Mouse (Mus musculus) forebrain, embryonic 12.5 days (tissue): Measurements from ENCODE around the gene Tead2. TPM values are rescaled to one million over a fixed set of nuclear protein-coding genes. Genes with fewer than 3 reads are reported as not detected.

ENCODE experiments used
- ATAC-seq: fragments of 200-750 bp; cut with Nextera tagmentation; 2 replicates; pipeline ENCODE4 v1.8.0; 2017; ENCODE audit warnings: moderate TSS enrichment; ENCODE audit not compliant: low FRiP score
- H3K27ac ChIP-seq: fragments of 300-500 bp; sonication (generic); 2 replicates; pipeline ENCODE4 v1.5.1; 2016; ENCODE audit warnings: mild to moderate bottlenecking
- H3K27me3 ChIP-seq: fragments of 300-500 bp; sonication (generic); 2 replicates; pipeline ENCODE4 v1.6.1; 2016; ENCODE audit warnings: mild to moderate bottlenecking
- H3K36me3 ChIP-seq: fragments of 300-500 bp; sonication (generic); replicated peaks from 2 replicates; pipeline ENCODE4 v1.6.1; 2016; ENCODE audit warnings: mild to moderate bottlenecking
- H3K4me1 ChIP-seq: fragments of 300-500 bp; sonication (generic); 2 replicates; pipeline ENCODE4 v1.6.1; 2016
- H3K4me2 ChIP-seq: fragments of 300-500 bp; sonication (generic); 2 replicates; pipeline ENCODE4 v1.6.1; 2016; ENCODE audit warnings: mild to moderate bottlenecking, moderate library complexity
- H3K4me3 ChIP-seq: fragments of 300-500 bp; sonication (generic); replicated peaks from 2 replicates; pipeline ENCODE4 v1.5.1; 2016; ENCODE audit warnings: mild to moderate bottlenecking
- H3K9ac ChIP-seq: fragments of 300-500 bp; sonication (generic); 2 replicates; pipeline ENCODE4 v1.6.1; 2016; ENCODE audit warnings: mild to moderate bottlenecking
- H3K9me3 ChIP-seq: fragments of 300-500 bp; sonication (generic); 2 replicates; pipeline ENCODE4 v1.6.1; 2016
- WGBS: fragments of 180-500 bp; shearing (Covaris S2); methylation state at CpG from one replicate; pipeline ENCODE4 v1.1.7; 2016; 5-methylcytosine and 5-hydroxymethylcytosine counted together
- polyA plus RNA-seq: library from polyadenylated mRNA; unstranded; fragments of >200 nt; fragmentation: Nextera tagmentation; extraction: Ambion mirVana; gene quantifications from 2 replicates; pipeline ENCODE4 v1.2.1, GENCODE M21; 2016

The Tead2 gene
- polyA plus RNA-seq, 1 experiment from 2014 or later, result 256 TPM

DNA sequence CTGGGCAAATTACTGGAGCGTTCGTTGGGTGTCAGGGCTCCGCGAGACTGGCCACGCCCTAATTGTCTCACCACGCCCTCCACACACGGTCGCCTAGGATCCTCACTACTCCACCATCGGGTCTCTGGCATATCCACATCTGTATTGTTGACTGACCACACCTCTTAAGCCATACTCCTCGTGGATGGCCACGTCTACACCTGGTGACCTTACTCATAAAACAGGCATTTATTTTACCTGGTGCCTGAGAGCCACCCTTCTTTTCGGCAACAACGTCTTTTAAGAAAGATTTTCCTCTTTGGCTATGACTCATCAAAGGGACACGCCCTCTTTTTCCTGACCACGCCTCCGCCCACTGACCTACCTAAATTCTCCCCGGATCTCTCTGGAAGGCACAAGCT, 3.7 kb upstream of the Tead2 start, which contains the start of gene Dkkl1:
TSS of gene Dkkl1 (minus strand) at position 297 of the 401 bp plus-strand sequence.
- 0 out of 2 replicates have a peak within 1 kb of the TSS, but pooled peaks have one; percentile 5 for H3K4me3 ChIP-seq
- H3K27ac ChIP-seq, result no peak within 1 kb of the TSS
- H3K9ac ChIP-seq, result no peak within 1 kb of the TSS
- H3K4me1 ChIP-seq, result peaks cover 11% of the 10 kb centered on the region
- WGBS, result 6% methylated on average over 17 of the region's 17 CpGs
- no peaks in the 10 kb centered on the region for H3K36me3 ChIP-seq
- H3K9me3 ChIP-seq, result 0 out of 2 replicates have a peak, but pooled peaks cover 7% of the 10 kb centered on the region
- peaks cover 39% of the 10 kb centered on the region for H3K27me3 ChIP-seq
- ATAC-seq, result no peak
- H3K4me2 ChIP-seq, result peak within 1 kb of the TSS; percentile 31

DNA sequence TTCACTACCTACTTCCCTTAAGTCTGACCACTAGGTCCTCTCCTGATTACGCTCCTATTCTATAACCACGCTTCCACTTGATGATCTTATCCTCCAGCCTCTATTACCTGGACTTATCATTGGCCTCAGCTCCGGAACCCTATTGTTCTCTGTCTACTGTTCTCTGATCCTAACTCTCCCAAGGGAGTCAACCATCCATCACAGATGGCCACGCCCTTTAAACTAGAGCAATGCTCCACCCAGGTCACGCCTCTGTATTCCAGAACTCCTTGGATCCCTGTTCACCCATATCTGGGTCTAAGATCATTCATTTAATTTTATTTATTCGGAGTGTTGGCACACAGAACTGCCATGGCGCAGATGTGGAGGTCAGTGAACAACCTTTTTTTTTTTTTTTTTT, 3.2 kb upstream of the Tead2 start:
- Histone ChIP-seq H3K36me3 (no peaks in the 10 kb centered on the region; the same call in 1 of the 2 replicates), H3K9ac (no peak overlapping the region), H3K27ac (no peak overlapping the region), H3K27me3 (peaks cover 39% of the 10 kb centered on the region), H3K4me2 (no peak overlapping the region), H3K4me3 (no peak overlapping the region), H3K9me3 (0 out of 2 replicates have a peak, but pooled peaks cover 7% of the 10 kb centered on the region), H3K4me1 (peaks cover 16% of the 10 kb centered on the region)
- no peak for ATAC-seq
- WGBS, result 85% methylated on average over 7 of the region's 7 CpGs

DNA sequence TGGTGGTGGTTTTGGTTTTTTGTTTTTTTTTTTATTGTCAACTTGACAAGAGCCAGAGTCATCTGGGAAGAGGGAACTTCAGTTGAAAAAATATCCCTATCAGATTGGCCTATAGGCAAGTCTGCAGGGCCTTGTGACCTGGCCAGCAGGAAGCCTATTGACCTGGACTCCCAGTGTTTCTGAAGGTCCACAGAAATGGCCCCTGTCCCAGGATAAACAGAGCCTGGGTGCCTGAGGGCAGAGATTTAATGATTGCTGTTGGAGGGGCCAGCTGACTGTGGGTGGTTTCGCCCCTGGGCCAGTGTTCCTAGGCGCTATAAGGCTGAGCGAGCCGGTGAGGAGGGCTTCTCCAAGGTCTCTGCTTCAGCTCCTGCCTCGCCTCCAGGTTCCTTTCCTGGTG, 1.8 kb upstream of the Tead2 start:
- Histone ChIP-seq H3K4me3 (no peak overlapping the region), H3K4me2 (no peak overlapping the region), H3K9ac (no peak overlapping the region), H3K36me3 (peaks cover 11% of the 10 kb centered on the region), H3K4me1 (peaks cover 29% of the 10 kb centered on the region), H3K9me3 (no peaks in the 10 kb centered on the region), H3K27ac (no peak overlapping the region), H3K27me3 (peaks cover 37% of the 10 kb centered on the region)
- ATAC-seq, result no peak
- WGBS, result 66% methylated on average over 5 of the region's 5 CpGs

- Histone ChIP-seq H3K4me3 (peak overlapping the region; percentile 76), H3K9me3 (no peaks in the 10 kb centered on the region), H3K36me3 (peaks cover 40% of the 10 kb centered on the region), H3K27ac (peak overlapping the region; percentile 92), H3K9ac (peak overlapping the region; percentile 91), H3K27me3 (peaks cover 8% of the 10 kb centered on the region), H3K4me2 (peak overlapping the region; percentile 72), H3K4me1 (peaks cover 48% of the 10 kb centered on the region)
- WGBS, result under 1% methylated on average over 13 of the region's 13 CpGs
- ATAC-seq, result peak; percentile 88
Observed at GRCm38 (mm10) chr7:45216442-45217183, 1.1 kb downstream of the Tead2 start.

- H3K4me1 ChIP-seq, result peaks cover 41% of the 10 kb centered on the region
- H3K9ac ChIP-seq, result no peak overlapping the region
- H3K4me3 ChIP-seq, result no peak overlapping the region
- H3K27ac ChIP-seq, result no peak overlapping the region
- H3K4me2 ChIP-seq, result no peak overlapping the region
- no peaks in the 10 kb centered on the region for H3K9me3 ChIP-seq
- no peak for ATAC-seq
- 86% methylated on average over 2 of the region's 2 CpGs for WGBS
- no peaks in the 10 kb centered on the region for H3K27me3 ChIP-seq
- H3K36me3 ChIP-seq, result peaks cover 90% of the 10 kb centered on the region
Observed at GRCm38 (mm10) chr7:45221680-45222079, 6.1 kb downstream of the Tead2 start.

DNA sequence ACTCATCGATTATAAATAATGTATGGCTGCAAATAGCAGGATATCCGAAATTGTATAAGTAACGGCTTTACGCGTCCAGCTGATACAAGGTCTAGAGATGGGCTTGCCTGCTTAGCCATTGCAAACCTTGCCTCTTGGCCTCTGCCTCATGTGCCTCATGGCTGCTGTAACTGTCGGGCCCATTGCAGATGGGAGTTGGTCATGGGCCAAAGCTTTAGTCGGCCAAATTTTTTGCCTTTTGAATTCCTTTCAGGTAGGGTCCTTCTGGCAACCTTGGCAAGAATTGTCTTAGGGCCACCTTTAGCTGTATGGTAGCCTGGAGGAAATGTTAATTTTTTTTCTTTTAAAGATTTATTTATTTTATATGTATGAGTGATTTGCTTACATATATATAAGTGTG, 9.3 kb downstream of the Tead2 start:
- no peaks in the 10 kb centered on the region for H3K27me3 ChIP-seq
- H3K4me2 ChIP-seq, result no peak overlapping the region
- WGBS, result 96% methylated on average over 7 of the region's 7 CpGs
- no peak overlapping the region for H3K27ac ChIP-seq
- H3K9me3 ChIP-seq, result no peaks in the 10 kb centered on the region
- H3K9ac ChIP-seq, result no peak overlapping the region
- H3K4me3 ChIP-seq, result no peak overlapping the region
- no peak for ATAC-seq
- H3K4me1 ChIP-seq, result peaks cover 11% of the 10 kb centered on the region; the same call in 1 of the 2 replicates
- H3K36me3 ChIP-seq, result peaks cover 96% of the 10 kb centered on the region

DNA sequence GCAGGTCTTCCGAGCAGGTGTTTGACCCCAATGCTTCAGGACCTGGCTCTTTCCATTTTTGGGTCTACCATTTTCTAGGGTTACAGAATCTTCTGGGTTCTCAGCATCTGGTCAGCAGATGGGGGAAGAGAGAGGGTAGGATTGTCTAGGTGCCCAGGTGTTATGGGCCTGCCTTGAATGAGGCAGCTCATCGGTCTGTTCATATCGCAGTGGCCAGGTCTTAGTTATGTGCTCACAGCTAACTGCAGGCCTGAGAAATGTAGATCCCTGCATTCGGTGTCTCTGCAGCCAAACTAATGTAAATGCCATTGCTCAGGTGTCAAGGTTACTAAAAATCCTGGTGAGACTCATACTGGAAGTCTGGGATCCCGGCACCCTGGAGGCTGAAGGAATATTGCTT, 10.9 kb downstream of the Tead2 start:
- H3K4me2 ChIP-seq, result no peak overlapping the region
- H3K27ac ChIP-seq, result no peak overlapping the region
- no peak for ATAC-seq
- H3K4me3 ChIP-seq, result no peak overlapping the region
- H3K4me1 ChIP-seq, result peaks cover 2% of the 10 kb centered on the region; the same call in 1 of the 2 replicates
- WGBS, result 97% methylated on average over 5 of the region's 5 CpGs
- H3K9me3 ChIP-seq, result no peaks in the 10 kb centered on the region
- H3K27me3 ChIP-seq, result no peaks in the 10 kb centered on the region
- peaks cover 89% of the 10 kb centered on the region for H3K36me3 ChIP-seq
- no peak overlapping the region for H3K9ac ChIP-seq

DNA sequence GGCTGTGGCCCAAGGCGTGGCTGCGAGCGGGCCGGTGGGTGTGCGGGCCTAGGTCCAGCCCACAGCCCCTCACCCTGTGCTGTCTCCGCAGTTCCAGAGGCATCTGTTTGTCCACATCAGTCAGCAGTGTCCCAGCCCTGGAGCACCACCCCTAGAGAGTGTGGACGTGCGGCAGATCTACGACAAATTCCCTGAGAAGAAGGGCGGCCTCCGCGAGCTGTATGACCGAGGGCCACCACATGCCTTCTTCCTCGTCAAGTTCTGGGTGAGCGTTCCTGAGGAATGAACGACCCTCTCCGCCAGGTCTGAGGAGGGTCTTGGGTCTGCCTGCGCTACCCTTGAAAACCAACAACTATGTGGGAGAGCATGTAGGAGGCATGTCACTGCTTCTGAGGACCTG, 13.0 kb downstream of the Tead2 start:
- WGBS, result 94% methylated on average over 18 of the region's 18 CpGs
- peaks cover 86% of the 10 kb centered on the region for H3K36me3 ChIP-seq
- H3K9ac ChIP-seq, result no peak overlapping the region
- H3K4me1 ChIP-seq, result peaks cover 17% of the 10 kb centered on the region
- H3K4me3 ChIP-seq, result no peak overlapping the region
- no peak overlapping the region for H3K27ac ChIP-seq
- H3K9me3 ChIP-seq, result no peaks in the 10 kb centered on the region
- H3K27me3 ChIP-seq, result no peaks in the 10 kb centered on the region; the same call in 1 of the 2 replicates
- no peak for ATAC-seq
- H3K4me2 ChIP-seq, result no peak overlapping the region

GRCm38 (mm10) chr7:45229046-45229445, 13.5 kb downstream of the Tead2 start:
- no peak overlapping the region for H3K4me3 ChIP-seq
- no peak for ATAC-seq
- H3K27ac ChIP-seq, result no peak overlapping the region
- H3K36me3 ChIP-seq, result peaks cover 82% of the 10 kb centered on the region
- no peak overlapping the region for H3K9ac ChIP-seq
- 95% methylated on average over 8 of the region's 8 CpGs for WGBS
- peaks cover under 1% of the 10 kb centered on the region; the same call in 1 of the 2 replicates for H3K27me3 ChIP-seq
- no peaks in the 10 kb centered on the region for H3K9me3 ChIP-seq
- H3K4me2 ChIP-seq, result no peak overlapping the region
- peaks cover 22% of the 10 kb centered on the region for H3K4me1 ChIP-seq

DNA sequence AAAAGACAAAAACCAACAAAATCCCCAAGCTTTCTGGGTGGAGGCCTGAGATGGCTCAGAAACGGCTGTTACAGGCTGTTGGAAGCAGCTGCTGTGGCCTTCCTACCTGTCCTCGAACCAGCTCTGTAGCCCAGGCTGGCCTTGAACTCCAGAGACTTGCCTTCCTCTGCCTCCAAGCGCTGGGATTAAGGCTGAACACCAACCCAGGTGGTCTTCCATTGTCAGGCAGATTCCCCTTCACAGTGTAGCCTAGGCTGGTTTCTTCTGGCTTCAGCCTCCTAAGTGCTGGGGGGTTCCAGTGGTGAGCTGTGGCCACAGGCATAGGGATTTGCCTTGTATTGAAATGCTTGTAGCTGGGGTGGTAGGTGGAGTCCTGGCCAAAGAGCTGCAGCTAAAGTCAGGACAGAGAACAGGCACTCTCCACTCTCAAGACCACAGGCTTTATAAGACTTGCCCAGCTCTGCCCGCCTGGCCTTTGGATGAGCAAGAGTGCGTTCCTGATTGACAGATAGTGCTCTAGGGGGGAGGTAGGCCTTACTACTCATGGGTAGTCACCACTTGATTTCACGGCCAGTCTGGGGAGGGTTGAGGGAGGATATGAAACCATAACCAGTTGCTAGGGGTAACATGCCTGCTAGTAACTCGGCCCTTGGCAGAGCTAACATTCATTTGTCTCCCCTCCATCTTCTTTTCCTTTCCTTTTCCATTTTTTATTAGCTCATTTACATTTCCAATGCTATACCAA, 14.1 kb downstream of the Tead2 start:
- Histone ChIP-seq H3K27ac (no peak overlapping the region), H3K4me1 (peaks cover 28% of the 10 kb centered on the region), H3K4me3 (no peak overlapping the region), H3K27me3 (peaks cover 3% of the 10 kb centered on the region; the same call in 1 of the 2 replicates), H3K4me2 (no peak overlapping the region), H3K36me3 (peaks cover 76% of the 10 kb centered on the region), H3K9ac (no peak overlapping the region), H3K9me3 (no peaks in the 10 kb centered on the region)
- 90% methylated on average over 7 of the region's 7 CpGs for WGBS
- no peak for ATAC-seq

- H3K9ac ChIP-seq, result no peak overlapping the region
Observed at GRCm38 (mm10) chr7:45231192-45231591, 15.6 kb downstream of the Tead2 start.

DNA sequence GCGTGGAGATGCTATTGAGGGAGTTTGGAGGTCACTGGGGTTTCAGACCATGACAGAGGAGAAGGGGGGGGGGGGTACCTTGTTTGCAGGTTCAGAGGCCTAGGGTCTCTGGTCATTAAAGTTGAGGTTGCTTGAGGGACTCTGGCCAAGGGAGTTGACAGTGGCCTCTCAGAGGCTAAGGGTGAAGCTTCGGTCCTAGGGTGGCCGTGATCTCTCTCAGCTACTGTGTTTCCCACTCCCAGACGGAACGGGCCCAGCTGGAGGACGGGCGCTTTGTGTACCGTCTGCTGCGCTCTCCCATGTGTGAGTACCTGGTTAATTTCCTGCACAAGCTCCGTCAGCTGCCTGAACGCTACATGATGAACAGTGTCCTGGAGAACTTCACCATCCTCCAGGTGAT, 16.4 kb downstream of the Tead2 start:
- H3K4me1 ChIP-seq, result peaks cover 41% of the 10 kb centered on the region
- peaks cover 16% of the 10 kb centered on the region for H3K27me3 ChIP-seq
- H3K4me3 ChIP-seq, result no peak overlapping the region
- no peak overlapping the region for H3K27ac ChIP-seq
- no peaks in the 10 kb centered on the region for H3K9me3 ChIP-seq
- WGBS, result 92% methylated on average over 11 of the region's 11 CpGs
- ATAC-seq, result no peak
- H3K9ac ChIP-seq, result no peak overlapping the region
- no peak overlapping the region for H3K4me2 ChIP-seq
- H3K36me3 ChIP-seq, result peaks cover 53% of the 10 kb centered on the region

More at GRCm38 (mm10) chr7:45231192-45231591, 15.6 kb downstream of the Tead2 start:
- Histone ChIP-seq H3K4me1 (peaks cover 41% of the 10 kb centered on the region), H3K27me3 (peaks cover 9% of the 10 kb centered on the region), H3K4me3 (no peak overlapping the region), H3K36me3 (peaks cover 60% of the 10 kb centered on the region), H3K27ac (no peak overlapping the region), H3K9me3 (no peaks in the 10 kb centered on the region), H3K4me2 (no peak overlapping the region)
- ATAC-seq, result no peak
- 94% methylated on average over 12 of the region's 12 CpGs for WGBS
